Mouse (Mus musculus): ENCODE results near the gene Lrrtm3.

DNA sequence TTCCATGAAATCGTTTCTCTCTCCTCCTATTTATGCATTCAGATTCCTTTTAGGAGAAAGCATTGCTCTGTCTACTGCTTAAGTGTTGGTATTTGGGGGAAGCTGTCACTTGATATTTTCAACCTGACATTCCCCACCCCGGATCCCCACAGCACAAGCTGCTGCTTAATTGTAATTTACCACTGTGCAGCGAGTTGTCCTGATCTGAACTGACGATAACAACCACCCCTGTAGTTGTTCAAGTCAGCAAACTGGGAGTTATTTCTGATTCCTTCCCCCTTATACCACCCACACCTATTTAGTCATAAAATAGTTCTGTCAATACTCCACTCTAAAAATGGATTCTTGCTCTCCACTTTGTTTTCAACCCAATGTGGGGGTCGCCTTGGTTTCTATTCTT is 95.8 kb downstream of the Lrrtm3 start:
- TF ChIP-seq CTCF (IDR thresholded peaks at IDR 0.05; ENCODE audit: extremely low read depth, insufficient read depth, low read length) (no peak), POLR2A (IDR thresholded peaks at IDR 0.05; ENCODE audit: extremely low read depth, insufficient read depth, low read length) (no peak)
